Mouse (Mus musculus): ENCODE measurements around the gene Ap3b1.

The Ap3b1 gene

DNA sequence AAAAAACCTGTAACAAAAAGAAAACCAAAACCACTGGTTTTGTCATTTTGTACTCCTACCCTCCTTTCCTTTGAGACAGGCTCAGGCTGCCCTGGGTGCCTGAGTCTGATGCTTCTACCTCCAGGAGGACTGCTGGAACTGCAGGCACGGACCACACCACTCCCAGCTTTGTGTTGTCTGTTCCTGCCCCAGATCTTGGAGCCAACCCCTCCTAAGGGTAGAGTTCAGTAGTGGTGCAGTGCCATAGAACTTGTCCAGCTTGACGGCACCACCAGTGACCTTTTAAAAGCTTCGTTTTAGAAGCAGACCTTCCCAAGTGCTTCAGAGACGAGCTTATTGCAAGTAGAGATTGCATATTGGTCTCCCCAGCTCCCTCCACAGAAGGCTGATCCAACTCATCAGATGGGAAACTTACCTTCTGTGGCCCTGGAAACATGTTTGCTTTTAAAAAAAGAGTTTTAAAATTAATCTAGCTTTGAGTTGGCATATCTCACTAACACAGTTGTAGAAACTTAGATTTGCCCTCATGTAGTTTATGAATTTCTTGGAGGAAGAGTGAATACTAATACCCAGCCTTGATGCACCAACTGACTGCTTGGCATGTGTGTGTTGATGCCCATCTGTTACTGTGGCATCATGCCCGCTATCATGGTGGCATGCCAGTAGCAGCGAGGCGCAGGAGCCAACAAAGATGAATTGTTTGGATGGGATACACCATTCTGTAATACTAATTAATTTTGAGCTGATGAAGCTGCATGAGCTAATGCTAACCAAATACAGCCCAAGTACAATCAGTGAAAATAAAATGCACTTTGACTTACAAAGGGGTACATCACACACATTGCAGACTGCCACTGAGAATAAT, 17.0 kb downstream of the Ap3b1 start:
- in situ Hi-C loops (cut with MboI, MseI): no loop called here

- in situ Hi-C loops (cut with MboI, MseI): no loop called here
Observed at GRCm38 (mm10) chr13:94379006-94379405, 20.2 kb downstream of the Ap3b1 start.

DNA sequence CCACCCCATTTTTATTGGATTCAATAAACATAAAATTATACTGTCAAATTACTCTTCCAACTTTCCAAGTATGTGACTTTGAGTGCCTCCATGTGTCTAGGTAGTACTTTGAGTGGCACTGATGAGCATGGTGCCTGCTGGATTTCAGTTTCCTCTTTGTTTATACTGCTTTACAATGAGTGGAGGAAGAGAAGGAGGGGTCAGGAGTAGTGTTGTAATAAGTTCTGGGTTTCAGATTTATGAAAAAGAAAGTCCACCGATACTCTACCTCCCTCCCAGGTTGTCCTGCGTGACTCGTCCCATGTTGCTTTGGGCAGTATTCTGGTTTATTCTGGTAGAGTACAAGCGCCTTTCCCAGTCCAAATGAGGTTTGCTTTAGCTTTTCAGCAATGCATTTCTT, 22.7 kb downstream of the Ap3b1 start:
- in situ Hi-C loops (cut with MboI, MseI): loop anchor here (10.0 kb wide), 1 partner anchor 107 kb away; no protein-coding TSS in a partner anchor

DNA sequence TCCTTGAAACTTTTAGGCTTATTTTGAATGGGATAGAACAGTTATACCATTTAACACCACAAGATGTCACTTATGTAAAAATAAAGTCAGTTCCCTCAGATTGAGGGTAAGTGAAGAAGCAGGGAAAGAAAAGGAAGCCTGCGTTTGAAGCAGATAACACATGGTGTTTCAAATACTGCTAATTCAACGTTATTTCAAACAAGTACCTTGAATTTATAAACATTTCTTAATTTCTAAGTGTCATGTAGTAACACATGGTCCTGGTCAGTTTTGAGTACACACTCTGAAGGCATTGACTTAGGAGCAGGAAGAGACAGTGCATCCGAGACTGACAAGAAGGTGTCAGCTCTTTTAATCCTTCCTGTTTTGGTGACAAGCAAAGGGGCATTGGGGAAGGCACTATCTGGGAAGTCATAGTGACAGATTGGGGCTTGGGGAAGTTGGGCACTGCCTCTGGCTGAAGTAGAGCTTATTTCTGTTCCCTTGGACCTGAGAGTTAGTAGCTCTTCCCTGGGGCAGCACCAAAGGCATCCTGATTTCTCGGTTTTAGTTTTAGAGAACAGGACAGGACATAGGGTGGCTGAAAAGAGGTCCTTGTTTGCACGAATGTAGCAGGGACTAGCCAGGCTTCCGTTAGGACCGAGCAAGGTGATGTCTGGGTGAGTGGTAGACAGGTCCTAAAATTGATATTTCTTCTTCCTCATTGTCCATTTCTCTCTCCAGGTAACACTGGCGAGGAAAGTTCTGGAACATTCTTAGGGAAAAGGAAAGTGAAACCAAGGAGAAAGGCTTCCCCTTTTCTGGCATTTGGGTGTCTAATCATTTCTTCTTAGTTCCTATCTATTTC, 23.3 kb downstream of the Ap3b1 start:
- in situ Hi-C loops (cut with MboI, MseI): loop anchor here (10.0 kb wide), 1 partner anchor 107 kb away; no protein-coding TSS in a partner anchor

- in situ Hi-C loops (cut with MboI, MseI): loop anchor here (10.0 kb wide), 1 partner anchor 110 kb away; no protein-coding TSS in a partner anchor
Observed at GRCm38 (mm10) chr13:94384931-94385570, 26.3 kb downstream of the Ap3b1 start.

GRCm38 (mm10) chr13:94388566-94388965, 29.8 kb downstream of the Ap3b1 start:
- in situ Hi-C loops (cut with MboI, MseI): loop anchor here (10.0 kb wide), 1 partner anchor 114 kb away; no protein-coding TSS in a partner anchor

GRCm38 (mm10) chr13:94389541-94389940, 30.8 kb downstream of the Ap3b1 start:
- in situ Hi-C loops (cut with MboI, MseI): loop anchor here (10.0 kb wide), 1 partner anchor 115 kb away; no protein-coding TSS in a partner anchor

GRCm38 (mm10) chr13:94392282-94392681, 33.5 kb downstream of the Ap3b1 start:
- in situ Hi-C loops (cut with MboI, MseI): no loop called here

DNA sequence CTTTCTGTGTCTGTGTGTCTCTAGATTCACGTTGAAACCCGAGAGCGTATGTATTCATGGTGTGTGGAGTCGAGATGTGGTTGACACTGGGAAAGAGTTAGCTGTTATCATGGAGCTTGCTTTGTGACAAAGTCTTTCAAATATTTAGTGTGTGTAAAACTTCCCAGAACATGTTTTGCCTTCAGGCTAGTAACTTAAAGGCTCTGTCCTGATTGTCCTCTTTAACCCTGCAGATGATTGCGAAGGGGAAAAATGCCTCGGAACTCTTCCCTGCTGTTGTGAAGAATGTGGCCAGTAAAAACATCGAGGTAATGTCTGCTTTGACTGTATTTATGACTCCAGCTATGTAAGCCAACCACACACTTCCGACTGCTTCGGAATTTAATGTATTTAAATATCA, 35.7 kb downstream of the Ap3b1 start:
- in situ Hi-C loops (cut with MboI, MseI): no loop called here

GRCm38 (mm10) chr13:94395763-94396162, 37.0 kb downstream of the Ap3b1 start:
- in situ Hi-C loops (cut with MboI, MseI): no loop called here

GRCm38 (mm10) chr13:94396392-94396920, 37.7 kb downstream of the Ap3b1 start:
- in situ Hi-C loops (cut with MboI, MseI): no loop called here

GRCm38 (mm10) chr13:94398568-94399374, 40.0 kb downstream of the Ap3b1 start:
- in situ Hi-C loops (cut with MboI, MseI): no loop called here

GRCm38 (mm10) chr13:94400465-94400864, 41.7 kb downstream of the Ap3b1 start:
- in situ Hi-C loops (cut with MboI, MseI): no loop called here

GRCm38 (mm10) chr13:94423600-94423999, 64.8 kb downstream of the Ap3b1 start:
- in situ Hi-C loops (cut with MboI, MseI): no loop called here

- in situ Hi-C loops (cut with MboI, MseI): no loop called here
Observed at GRCm38 (mm10) chr13:94429567-94429966, 70.8 kb downstream of the Ap3b1 start.

GRCm38 (mm10) chr13:94439386-94439785, 80.6 kb downstream of the Ap3b1 start:
- in situ Hi-C loops (cut with MboI, MseI): no loop called here

GRCm38 (mm10) chr13:94441199-94441598, 82.4 kb downstream of the Ap3b1 start:
- in situ Hi-C loops (cut with MboI, MseI): no loop called here

GRCm38 (mm10) chr13:94443411-94443810, 84.7 kb downstream of the Ap3b1 start:
- in situ Hi-C loops (cut with MboI, MseI): no loop called here

DNA sequence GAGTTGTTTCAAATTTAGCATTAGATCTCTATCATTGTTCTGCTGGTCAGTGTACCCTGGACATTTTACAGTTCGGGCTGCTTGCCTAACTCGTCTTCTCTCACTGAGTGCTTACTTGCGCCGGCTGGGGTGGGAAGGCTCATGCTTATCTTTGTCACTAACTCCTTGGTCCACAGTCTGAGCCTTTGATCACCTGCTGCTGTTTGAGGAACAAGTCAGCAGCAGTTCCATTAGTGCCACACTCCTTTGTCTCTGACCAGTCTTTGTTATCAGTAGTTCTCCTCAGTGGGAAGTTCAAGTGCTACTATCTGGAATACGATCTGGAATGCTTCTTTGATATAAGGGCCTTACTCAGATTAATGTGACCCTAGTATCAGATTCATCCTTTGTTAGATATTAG, 86.3 kb downstream of the Ap3b1 start:
- in situ Hi-C loops (cut with MboI, MseI): no loop called here

DNA sequence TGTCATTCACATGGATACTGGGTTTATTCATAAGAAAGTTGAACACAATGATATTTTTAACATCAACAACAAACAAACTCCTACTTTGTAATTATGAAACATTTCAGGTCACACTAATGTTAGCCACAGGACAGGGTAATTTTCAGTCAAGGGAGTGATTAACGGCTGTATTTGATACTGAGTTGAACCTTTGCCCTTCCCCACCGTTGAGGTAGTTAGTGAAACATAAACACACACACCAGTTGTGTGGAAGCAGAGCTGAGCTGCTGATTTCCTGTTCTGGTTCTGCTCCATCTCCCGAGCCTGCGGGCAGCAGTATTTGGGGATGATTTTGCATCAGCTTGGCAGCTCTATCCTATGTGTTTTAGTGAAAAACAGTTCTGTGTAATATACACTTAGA, 88.2 kb downstream of the Ap3b1 start:
- in situ Hi-C loops (cut with MboI, MseI): no loop called here

DNA sequence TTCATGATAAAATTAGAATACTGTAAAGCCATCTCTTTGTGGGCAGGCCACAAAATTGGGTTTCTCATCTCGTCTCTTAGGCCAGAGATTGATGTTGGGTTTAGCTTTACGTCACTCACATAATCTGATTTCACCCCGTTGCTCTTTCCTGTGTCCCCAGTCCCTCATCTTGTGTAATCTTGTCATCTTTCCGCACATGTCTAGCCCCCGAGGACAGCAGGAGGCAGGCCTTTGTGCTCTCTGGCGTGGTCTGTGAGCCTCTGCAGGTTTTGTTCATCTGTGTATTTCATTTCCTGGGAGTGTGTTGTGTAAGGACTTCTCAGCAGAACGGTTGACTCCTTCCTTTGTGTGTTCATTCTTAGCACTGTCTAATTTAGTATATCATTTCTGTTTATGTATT, 90.8 kb downstream of the Ap3b1 start:
- in situ Hi-C loops (cut with MboI, MseI): no loop called here

Measured in T-helper 2 cell (primary cell).